In genomic region chr11:119237568-119238304, GRCm38 (mm10) we compare ENCODE assay signal across 8 mouse cellular contexts. TPM values are rescaled to one million over a fixed set of nuclear protein-coding genes. Genes with fewer than 3 reads are reported as not detected.
A peak's percentile ranks its signal among the peaks of the same experiment; 100 is the strongest.
DNase-seq lines count a peak whose midpoint lies in the region; ATAC-seq and TF ChIP-seq lines count a peak whose summit lies in the region.

No protein-coding gene starts in this region.

- H3K9me3 ChIP-seq in forebrain, embryonic 11.5 days (ENCODE audit: control insufficient read depth, low read length) = no peaks in the 10 kb centered on the region; the same call in 1 of the 2 replicates
- H3K9me3 ChIP-seq in hindbrain, embryonic 16.5 days (ENCODE audit: control insufficient read depth, low read length) = no peaks in the 10 kb centered on the region
- H3K9me3 ChIP-seq in lung, embryonic 16.5 days (ENCODE audit: control insufficient read depth, low read length) = no peaks in the 10 kb centered on the region

- H3K4me3 ChIP-seq in forebrain, embryonic 11.5 days (ENCODE audit: low read depth, low read length) = no peak overlapping the region
- peak overlapping the region; percentile 15; the same call in 1 of the 2 replicates for H3K4me3 ChIP-seq in hindbrain, embryonic 16.5 days (ENCODE audit: low read length)
- H3K4me3 ChIP-seq in lung, embryonic 16.5 days (ENCODE audit: low read length) = peak overlapping the region; percentile 42
- H3K4me3 ChIP-seq in spleen, adult 2 months (ENCODE audit: extremely low read depth, insufficient read depth, insufficient read length) = peak overlapping the region; percentile 63

- H3K4me2 ChIP-seq in forebrain, embryonic 11.5 days (ENCODE audit: low read depth, low read length, severe bottlenecking) = peak overlapping the region; percentile 19; the same call in 1 of the 2 replicates
- peak overlapping the region; percentile 45 for H3K4me2 ChIP-seq in hindbrain, embryonic 16.5 days (ENCODE audit: low read length)
- peak overlapping the region; percentile 65 for H3K4me2 ChIP-seq in lung, embryonic 16.5 days (ENCODE audit: low read depth, low read length)

- TF ChIP-seq CTCF in spleen, adult 2 months (IDR thresholded peaks at IDR 0.05; ENCODE audit: extremely low read depth, insufficient read depth, insufficient read length, insufficient replicate concordance) = no peak

- H3K9ac ChIP-seq in forebrain, embryonic 11.5 days (ENCODE audit: low read length) = peak overlapping the region; percentile 43
- H3K9ac ChIP-seq in hindbrain, embryonic 16.5 days (ENCODE audit: low read depth, low read length) = peak overlapping the region; percentile 20; the same call in 1 of the 2 replicates
- H3K9ac ChIP-seq in lung, embryonic 16.5 days (ENCODE audit: low read length) = peak overlapping the region; percentile 63

- no peak overlapping the region for H3K27ac ChIP-seq in forebrain, embryonic 11.5 days (ENCODE audit: low read depth, low read length)
- H3K27ac ChIP-seq in hindbrain, embryonic 16.5 days (ENCODE audit: low read depth, low read length) = no peak overlapping the region
- H3K27ac ChIP-seq in lung, embryonic 16.5 days (ENCODE audit: low read length) = no peak overlapping the region
- H3K27ac ChIP-seq in spleen, adult 2 months (ENCODE audit: insufficient read depth, low read length) = peak overlapping the region; percentile 57

- peak; percentile 64; the same call in 1 of the 2 replicates for TF ChIP-seq POLR2A in spleen, adult 2 months (IDR thresholded peaks at IDR 0.05; ENCODE audit: low read depth, low read length)

- H3K27me3 ChIP-seq in forebrain, embryonic 11.5 days (ENCODE audit: control insufficient read depth, insufficient read depth, low read length) = no peaks in the 10 kb centered on the region
- H3K27me3 ChIP-seq in hindbrain, embryonic 16.5 days (replicated peaks; ENCODE audit: control insufficient read depth, insufficient read depth, low read length) = no peaks in the 10 kb centered on the region
- H3K27me3 ChIP-seq in lung, embryonic 16.5 days (ENCODE audit: control insufficient read depth, insufficient read depth, low read depth, low read length) = no peaks in the 10 kb centered on the region
- no peaks in the 10 kb centered on the region for H3K27me3 ChIP-seq in spleen, adult 2 months (ENCODE audit: control insufficient read depth, insufficient read depth, low read length)

- H3K4me1 ChIP-seq in forebrain, embryonic 11.5 days (replicated peaks; ENCODE audit: control insufficient read depth, insufficient read depth, low read length) = peaks cover 2% of the 10 kb centered on the region; the same call in 1 of the 2 replicates
- H3K4me1 ChIP-seq in hindbrain, embryonic 16.5 days (ENCODE audit: control insufficient read depth, insufficient read depth, low read depth, low read length) = no peaks in the 10 kb centered on the region; the same call in 1 of the 2 replicates
- peaks cover 15% of the 10 kb centered on the region for H3K4me1 ChIP-seq in lung, embryonic 16.5 days (replicated peaks; ENCODE audit: control insufficient read depth, insufficient read depth, low read length)
- peaks cover 7% of the 10 kb centered on the region; the same call in 1 of the 2 replicates for H3K4me1 ChIP-seq in spleen, adult 2 months (ENCODE audit: control insufficient read depth, insufficient read depth, insufficient read length)

- 34% methylated on average over 20 of the region's 20 CpGs for WGBS in forebrain, embryonic 11.5 days
- WGBS in hindbrain, embryonic 16.5 days = 45% methylated on average over 20 of the region's 20 CpGs
- WGBS in lung, embryonic 16.5 days = 25% methylated on average over 20 of the region's 20 CpGs
- WGBS in spleen, adult 2 months = 4% methylated on average over 20 of the region's 20 CpGs

- DNase-seq in retina, postnatal 1 day = peak; percentile 57
- no peak for DNase-seq in retina, embryonic 14.5 days (ENCODE audit: low spot score)
- DNase-seq in forebrain, embryonic 11.5 days (ENCODE audit: low spot score) = no peak
- DNase-seq in spleen, adult 2 months (ENCODE audit: low read depth in 1 of 2, low spot score in 2 of 2) = peak in 1 of 2 experiments; percentile 57
- no peak for DNase-seq in layer of hippocampus, postnatal 25 days (ENCODE audit: extremely low spot score in 1 of 2, low spot score in 1 of 2)
- no peak for DNase-seq in cerebellum, postnatal 4 days (ENCODE audit: low spot score in 2 of 2)

- no peaks in the 10 kb centered on the region; the same call in 1 of the 2 replicates for H3K36me3 ChIP-seq in forebrain, embryonic 11.5 days (ENCODE audit: control insufficient read depth, insufficient read depth, low read length)
- no peaks in the 10 kb centered on the region for H3K36me3 ChIP-seq in hindbrain, embryonic 16.5 days (ENCODE audit: control insufficient read depth, insufficient read depth, low read length)
- H3K36me3 ChIP-seq in lung, embryonic 16.5 days (ENCODE audit: control insufficient read depth, insufficient read depth, low read length) = no peaks in the 10 kb centered on the region
- no peaks in the 10 kb centered on the region for H3K36me3 ChIP-seq in spleen, adult 2 months (ENCODE audit: control insufficient read depth, insufficient read depth, low read length)

- ATAC-seq in forebrain, embryonic 11.5 days (replicated peaks; ENCODE audit: low FRiP score) = 0 out of 2 replicates have a peak, but pooled peaks have one; percentile 15
- ATAC-seq in hindbrain, embryonic 16.5 days = peak; percentile 60
- ATAC-seq in lung, embryonic 16.5 days (ENCODE audit: low read depth) = peak; percentile 64

RNA-seq across cellular contexts. Expression of gene Ccdc40, which starts 9.4 kb away (rescaled TPM):
- 19.5 and 22.1 TPM in 2 replicates for polyA plus RNA-seq in forebrain, embryonic 11.5 days (2014; fragmentation: Nextera tagmentation; extraction: Ambion mirVana)
- polyA plus RNA-seq in hindbrain, embryonic 16.5 days (2015; fragmentation: Nextera tagmentation; extraction: Ambion mirVana) = 16.5 and 17.2 TPM in 2 replicates
- polyA plus RNA-seq in lung, embryonic 16.5 days (2015; fragmentation: Nextera tagmentation; extraction: Ambion mirVana) = 6.3 and 9.2 TPM in 2 replicates
- polyA plus RNA-seq in spleen, adult 2 months (2012; rRNA removed) = 0.47 TPM in 2 replicates
- 1 to 10 TPM; 1.5 to 5.5 TPM for total RNA-seq in layer of hippocampus, postnatal 25 days (2021)

RNA-seq across cellular contexts. Expression of gene Tbc1d16, which starts 9.4 kb away (rescaled TPM):
- polyA plus RNA-seq in forebrain, embryonic 11.5 days (2014; fragmentation: Nextera tagmentation; extraction: Ambion mirVana) = 20.4 and 20.8 TPM in 2 replicates
- polyA plus RNA-seq in hindbrain, embryonic 16.5 days (2015; fragmentation: Nextera tagmentation; extraction: Ambion mirVana) = 47.9 and 54.9 TPM in 2 replicates
- polyA plus RNA-seq in lung, embryonic 16.5 days (2015; fragmentation: Nextera tagmentation; extraction: Ambion mirVana) = 19.4 and 20.0 TPM in 2 replicates
- polyA plus RNA-seq in spleen, adult 2 months (2012; rRNA removed) = 3.9 and 4.6 TPM in 2 replicates
- total RNA-seq in layer of hippocampus, postnatal 25 days (2021) = 10 to 100 TPM; 53.6 to 55.9 TPM

RNA-seq across cellular contexts. Expression of gene Gaa, which starts 30.0 kb away (rescaled TPM):
- 28.4 and 28.7 TPM in 2 replicates for polyA plus RNA-seq in forebrain, embryonic 11.5 days (2014; fragmentation: Nextera tagmentation; extraction: Ambion mirVana)
- 121 and 131 TPM in 2 replicates for polyA plus RNA-seq in hindbrain, embryonic 16.5 days (2015; fragmentation: Nextera tagmentation; extraction: Ambion mirVana)
- polyA plus RNA-seq in lung, embryonic 16.5 days (2015; fragmentation: Nextera tagmentation; extraction: Ambion mirVana) = 77.7 and 78.1 TPM in 2 replicates
- polyA plus RNA-seq in spleen, adult 2 months (2012; rRNA removed) = 68.2 and 81.1 TPM in 2 replicates
- 100 to 1,000 TPM; 304 to 308 TPM for total RNA-seq in layer of hippocampus, postnatal 25 days (2021)
